Mouse (Mus musculus): ENCODE data around the gene Mapt.
A peak's percentile ranks its signal among the peaks of the same experiment; 100 is the strongest.
"Not testable (repeated sequence)": the region's sequence is repeated elsewhere in the genome, so short reads cannot be mapped to it uniquely, and the experiment has no call there.

Gene Mapt

GRCm38 (mm10) chr11:104233574-104234206, 2.5 kb downstream of the Mapt start:
- DNase-seq (ENCODE audit: low spot score in 2 of 2), result no peak

- DNase-seq (ENCODE audit: low spot score in 2 of 2), result no peak
Observed at GRCm38 (mm10) chr11:104234680-104235079, 3.5 kb downstream of the Mapt start.

- DNase-seq (ENCODE audit: low spot score in 2 of 2), result no peak
Observed at GRCm38 (mm10) chr11:104235881-104236280, 4.7 kb downstream of the Mapt start.

GRCm38 (mm10) chr11:104237226-104237625, 6.0 kb downstream of the Mapt start:
- no peak for DNase-seq (ENCODE audit: low spot score in 2 of 2)

GRCm38 (mm10) chr11:104237958-104238747, 7.0 kb downstream of the Mapt start:
- no peak for DNase-seq (ENCODE audit: low spot score in 2 of 2)

GRCm38 (mm10) chr11:104245478-104245877, 14.3 kb downstream of the Mapt start:
- DNase-seq (ENCODE audit: low spot score in 2 of 2), result not testable (repeated sequence)

GRCm38 (mm10) chr11:104246171-104246694, 15.0 kb downstream of the Mapt start:
- no peak for DNase-seq (ENCODE audit: low spot score in 2 of 2)

GRCm38 (mm10) chr11:104247141-104247717, 16.0 kb downstream of the Mapt start:
- DNase-seq (ENCODE audit: low spot score in 2 of 2), result no peak

- DNase-seq (ENCODE audit: low spot score in 2 of 2), result no peak
Observed at GRCm38 (mm10) chr11:104249420-104249819, 18.2 kb downstream of the Mapt start.

GRCm38 (mm10) chr11:104251121-104251520, 19.9 kb downstream of the Mapt start:
- no peak for DNase-seq (ENCODE audit: low spot score in 2 of 2)

- DNase-seq (ENCODE audit: low spot score in 2 of 2), result no peak
Observed at GRCm38 (mm10) chr11:104252094-104252493, 20.9 kb downstream of the Mapt start.

GRCm38 (mm10) chr11:104254408-104255039, 23.3 kb downstream of the Mapt start:
- DNase-seq (ENCODE audit: low spot score in 2 of 2), result no peak

GRCm38 (mm10) chr11:104256179-104256578, 25.0 kb downstream of the Mapt start:
- DNase-seq (ENCODE audit: low spot score in 2 of 2), result no peak

- DNase-seq (ENCODE audit: low spot score in 2 of 2), result no peak
Observed at GRCm38 (mm10) chr11:104258991-104259390, 27.8 kb downstream of the Mapt start.

- no peak for DNase-seq (ENCODE audit: low spot score in 2 of 2)
Observed at GRCm38 (mm10) chr11:104264683-104265082, 33.5 kb downstream of the Mapt start.

- no peak for DNase-seq (ENCODE audit: low spot score in 2 of 2)
Observed at GRCm38 (mm10) chr11:104265669-104266068, 34.5 kb downstream of the Mapt start.

GRCm38 (mm10) chr11:104267380-104267779, 36.2 kb downstream of the Mapt start:
- DNase-seq (ENCODE audit: low spot score in 2 of 2), result no peak

GRCm38 (mm10) chr11:104269385-104269822, 38.2 kb downstream of the Mapt start:
- peak in 1 of 2 experiments; percentile 40 for DNase-seq (ENCODE audit: low spot score in 2 of 2)

GRCm38 (mm10) chr11:104270452-104270851, 39.3 kb downstream of the Mapt start:
- no peak for DNase-seq (ENCODE audit: low spot score in 2 of 2)

- no peak for DNase-seq (ENCODE audit: low spot score in 2 of 2)
Observed at GRCm38 (mm10) chr11:104270876-104271275, 39.7 kb downstream of the Mapt start.

- DNase-seq (ENCODE audit: low spot score in 2 of 2), result no peak
Observed at GRCm38 (mm10) chr11:104271876-104272275, 40.7 kb downstream of the Mapt start.

- DNase-seq (ENCODE audit: low spot score in 2 of 2), result no peak
Observed at GRCm38 (mm10) chr11:104272352-104272751, 41.2 kb downstream of the Mapt start.

All from urinary bladder, postnatal 4 days (tissue).